Mouse (Mus musculus): ENCODE results near the gene Rrp8.

Rrp8 gene

GRCm38 (mm10) chr7:105736911-105737521, at the start of gene Rrp8:
TSS of gene Rrp8 (minus strand) at chr7:105737385.
- DNase-seq (ENCODE audit: low read depth, low spot score) = peak; percentile 31

- no peak for DNase-seq (ENCODE audit: low read depth, low spot score)
These were observed 49.5 kb upstream of the Rrp8 start for GRCm38 (mm10) chr7:105786506-105787284.

GRCm38 (mm10) chr7:105784556-105784955, 47.4 kb upstream of the Rrp8 start:
- DNase-seq (ENCODE audit: low read depth, low spot score) = no peak

GRCm38 (mm10) chr7:105783861-105784260, 46.7 kb upstream of the Rrp8 start:
- no peak for DNase-seq (ENCODE audit: low read depth, low spot score)

GRCm38 (mm10) chr7:105778553-105779265, 41.5 kb upstream of the Rrp8 start:
- no peak for DNase-seq (ENCODE audit: low read depth, low spot score)

GRCm38 (mm10) chr7:105777797-105778552, 40.8 kb upstream of the Rrp8 start:
- DNase-seq (ENCODE audit: low read depth, low spot score) = peak; percentile 84

GRCm38 (mm10) chr7:105777316-105777715, 40.1 kb upstream of the Rrp8 start:
- DNase-seq (ENCODE audit: low read depth, low spot score) = no peak

- no peak for DNase-seq (ENCODE audit: low read depth, low spot score)
These were observed 38.8 kb upstream of the Rrp8 start for GRCm38 (mm10) chr7:105776026-105776425.

- DNase-seq (ENCODE audit: low read depth, low spot score) = no peak
These were observed 37.5 kb upstream of the Rrp8 start for GRCm38 (mm10) chr7:105774661-105775060.

GRCm38 (mm10) chr7:105773041-105773440, 35.9 kb upstream of the Rrp8 start:
- no peak for DNase-seq (ENCODE audit: low read depth, low spot score)

- no peak for DNase-seq (ENCODE audit: low read depth, low spot score)
These were observed 35.1 kb upstream of the Rrp8 start for GRCm38 (mm10) chr7:105772331-105772730.

- peak; percentile 68 for DNase-seq (ENCODE audit: low read depth, low spot score)
These were observed 32.8 kb upstream of the Rrp8 start for GRCm38 (mm10) chr7:105769959-105770358.

- no peak for DNase-seq (ENCODE audit: low read depth, low spot score)
These were observed 30.6 kb upstream of the Rrp8 start for GRCm38 (mm10) chr7:105767729-105768165.

GRCm38 (mm10) chr7:105764331-105764730, 27.1 kb upstream of the Rrp8 start:
- DNase-seq (ENCODE audit: low read depth, low spot score) = no peak

GRCm38 (mm10) chr7:105762517-105763270, 25.5 kb upstream of the Rrp8 start:
- no peak for DNase-seq (ENCODE audit: low read depth, low spot score)

- DNase-seq (ENCODE audit: low read depth, low spot score) = no peak
These were observed 24.8 kb upstream of the Rrp8 start for GRCm38 (mm10) chr7:105761813-105762484.

GRCm38 (mm10) chr7:105753281-105753680, 16.1 kb upstream of the Rrp8 start:
- DNase-seq (ENCODE audit: low read depth, low spot score) = no peak

- DNase-seq (ENCODE audit: low read depth, low spot score) = no peak
These were observed 15.5 kb upstream of the Rrp8 start for GRCm38 (mm10) chr7:105752716-105753115.

- DNase-seq (ENCODE audit: low read depth, low spot score) = peak; percentile 96
These were observed 14.6 kb upstream of the Rrp8 start, which contains the start of gene Tpp1 for GRCm38 (mm10) chr7:105751491-105752433. TSS of gene Tpp1 (minus strand) at chr7:105752235.

All from skeletal muscle tissue, adult 2 months (tissue).